Mouse (Mus musculus) testis, postnatal 14 days (tissue): ENCODE measurements around the gene Lor.

Source experiments
- DNase-seq: peaks from one replicate; pipeline ENCODE4 v3.0.0; 2021; ENCODE audit warnings: low spot score

Gene Lor

GRCm38 (mm10) chr3:92083042-92083441, at the start of gene Lor:
Gene Lor, minus strand, starts transcription at chr3:92083142.
- DNase-seq = no peak

GRCm38 (mm10) chr3:92123847-92124246, 40.9 kb upstream of the Lor start, which contains the start of gene Prr9:
Gene Prr9, minus strand, starts transcription at chr3:92123947.
- no peak for DNase-seq

- DNase-seq = no peak
Measured at GRCm38 (mm10) chr3:92120902-92121301, 38.0 kb upstream of the Lor start.

GRCm38 (mm10) chr3:92117930-92118329, 35.0 kb upstream of the Lor start:
- no peak for DNase-seq

- no peak for DNase-seq
Measured at GRCm38 (mm10) chr3:92111526-92111925, 28.6 kb upstream of the Lor start.

GRCm38 (mm10) chr3:92110790-92111189, 27.8 kb upstream of the Lor start:
- DNase-seq = no peak

- no peak for DNase-seq
Measured at GRCm38 (mm10) chr3:92106582-92106981, 23.6 kb upstream of the Lor start.

GRCm38 (mm10) chr3:92081285-92081931, 1.5 kb downstream of the Lor start:
- DNase-seq = peak; percentile 38

- DNase-seq = peak; percentile 49
Measured at GRCm38 (mm10) chr3:92080462-92081284, 2.3 kb downstream of the Lor start.

GRCm38 (mm10) chr3:92050382-92051054, 32.4 kb downstream of the Lor start:
- DNase-seq = no peak

GRCm38 (mm10) chr3:92033892-92034291, 49.0 kb downstream of the Lor start:
- DNase-seq = no peak

- DNase-seq = no peak
Measured at GRCm38 (mm10) chr3:92033203-92033602, 49.7 kb downstream of the Lor start.
